Mouse (Mus musculus) E14TG2a.4 (cell line): ENCODE measurements around the gene Hcn2.

Experiments
- H3K27me3 ChIP-seq: 2 replicates; pipeline ENCODE4 v1.6.1; 2014; ENCODE audit warnings: low read length, control low read depth; ENCODE audit not compliant: insufficient read depth
- H3K36me3 ChIP-seq: 2 replicates; pipeline ENCODE4 v1.6.1; 2014; ENCODE audit warnings: low read length, control low read depth; ENCODE audit not compliant: insufficient read depth
- H3K4me1 ChIP-seq: replicated peaks from 2 replicates; pipeline ENCODE4 v1.6.1; 2014; ENCODE audit warnings: low read depth, low read length, control low read depth
- H3K4me3 ChIP-seq: replicated peaks from 2 replicates; pipeline ENCODE4 v1.5.1; 2014; ENCODE audit warnings: mild to moderate bottlenecking, low read length
- H3K9me3 ChIP-seq: 2 replicates; pipeline ENCODE4 v1.6.1; 2014; ENCODE audit warnings: low read length, control low read depth
- CTCF ChIP-seq: conservative IDR thresholded peaks from 2 replicates; pipeline ENCODE4 v1.5.1; 2014; ENCODE audit warnings: low read length
- NANOG ChIP-seq: IDR thresholded peaks from 2 replicates; pipeline ENCODE4 v1.6.1; 2014; ENCODE audit warnings: borderline replicate concordance, low read length, mixed read lengths
- POU5F1 ChIP-seq: IDR thresholded peaks from 2 replicates; pipeline ENCODE4 v1.6.1; 2014; ENCODE audit warnings: low read length, borderline replicate concordance

Gene Hcn2

GRCm38 (mm10) chr10:79675346-79676035 is 40.9 kb upstream of the Hcn2 start:
- TF ChIP-seq NANOG = no peak
- no peak for TF ChIP-seq CTCF
- TF ChIP-seq POU5F1 = no peak
- Histone ChIP-seq H3K4me3 (peak overlapping the region; percentile 78), H3K4me1 (peaks cover 77% of the 10 kb centered on the region), H3K9me3 (no peaks in the 10 kb centered on the region), H3K27me3 (no peaks in the 10 kb centered on the region), H3K36me3 (peaks cover 34% of the 10 kb centered on the region)

GRCm38 (mm10) chr10:79680606-79681495 is 35.6 kb upstream of the Hcn2 start:
- peaks cover 35% of the 10 kb centered on the region for H3K36me3 ChIP-seq
- H3K4me1 ChIP-seq = peaks cover 75% of the 10 kb centered on the region
- H3K4me3 ChIP-seq = peak overlapping the region; percentile 100
- no peak for TF ChIP-seq NANOG
- no peak for TF ChIP-seq POU5F1
- TF ChIP-seq CTCF = no peak
- H3K27me3 ChIP-seq = no peaks in the 10 kb centered on the region
- H3K9me3 ChIP-seq = no peaks in the 10 kb centered on the region

- H3K9me3 ChIP-seq = no peaks in the 10 kb centered on the region
- no peak for TF ChIP-seq NANOG
- TF ChIP-seq CTCF = no peak
- TF ChIP-seq POU5F1 = no peak
Measured at GRCm38 (mm10) chr10:79681591-79682245, 34.7 kb upstream of the Hcn2 start, which contains the start of gene Cdc34. Cdc34 (plus strand) TSS chr10:79682195.

GRCm38 (mm10) chr10:79682551-79682915 is 33.9 kb upstream of the Hcn2 start:
- Histone ChIP-seq H3K36me3 (peaks cover 46% of the 10 kb centered on the region), H3K4me3 (peak overlapping the region; percentile 100), H3K27me3 (no peaks in the 10 kb centered on the region), H3K9me3 (no peaks in the 10 kb centered on the region), H3K4me1 (peaks cover 75% of the 10 kb centered on the region)
- no peak for TF ChIP-seq CTCF

More at GRCm38 (mm10) chr10:79681591-79682245, 34.7 kb upstream of the Hcn2 start, which contains the start of gene Cdc34:
- Histone ChIP-seq H3K36me3 (peaks cover 38% of the 10 kb centered on the region), H3K27me3 (no peaks in the 10 kb centered on the region), H3K4me3 (peak within 1 kb of the TSS; percentile 100), H3K4me1 (peaks cover 75% of the 10 kb centered on the region)

- peaks cover 51% of the 10 kb centered on the region for H3K36me3 ChIP-seq
Measured at GRCm38 (mm10) chr10:79682916-79683582, 33.4 kb upstream of the Hcn2 start.

GRCm38 (mm10) chr10:79683726-79684640 is 32.5 kb upstream of the Hcn2 start:
- TF ChIP-seq CTCF (no peak), NANOG (no peak), POU5F1 (no peak)
- Histone ChIP-seq H3K9me3 (no peaks in the 10 kb centered on the region), H3K27me3 (no peaks in the 10 kb centered on the region), H3K36me3 (peaks cover 60% of the 10 kb centered on the region), H3K4me1 (peaks cover 84% of the 10 kb centered on the region), H3K4me3 (peak overlapping the region; percentile 100)

More at GRCm38 (mm10) chr10:79682916-79683582, 33.4 kb upstream of the Hcn2 start:
- Histone ChIP-seq H3K4me3 (peak overlapping the region; percentile 100), H3K27me3 (no peaks in the 10 kb centered on the region), H3K9me3 (no peaks in the 10 kb centered on the region), H3K4me1 (peaks cover 78% of the 10 kb centered on the region)
- TF ChIP-seq POU5F1 = no peak
- TF ChIP-seq NANOG = no peak
- TF ChIP-seq CTCF = peak; percentile 38
